Mouse (Mus musculus) gastrocnemius, adult 8-10 months (tissue): ENCODE results near the gene Sh3bp5. TPM values are rescaled to one million over a fixed set of nuclear protein-coding genes. Genes with fewer than 3 reads are reported as not detected.

ENCODE experiments used
- DNase-seq, 2 experiments: peaks; one replicate each; pipeline ENCODE4 v3.0.0; 2022; ENCODE audit warnings: low spot score in 2 of 2
- total RNA-seq, 4 experiments: library from RNA; stranded (reverse); gene quantifications; 2 replicates each; pipeline ENCODE4 v1.2.4; 2022

Sh3bp5 gene
- total RNA-seq, 4 experiments from 2014 or later, result 38.1 to 56.9 (median 50.0) TPM

GRCm38 (mm10) chr14:31433851-31434360 lies 2.0 kb downstream of the Sh3bp5 start:
- DNase-seq, result peak in 1 of 2 experiments; percentile 27

- no peak for DNase-seq
These were observed 2.8 kb downstream of the Sh3bp5 start for GRCm38 (mm10) chr14:31433126-31433525.

- DNase-seq, result no peak
These were observed 3.5 kb downstream of the Sh3bp5 start for GRCm38 (mm10) chr14:31432424-31432823.

- DNase-seq, result no peak
These were observed 4.0 kb downstream of the Sh3bp5 start for GRCm38 (mm10) chr14:31431789-31432330.

- DNase-seq, result no peak
These were observed 6.9 kb downstream of the Sh3bp5 start for GRCm38 (mm10) chr14:31429004-31429395.

GRCm38 (mm10) chr14:31428211-31429003 lies 7.5 kb downstream of the Sh3bp5 start:
- DNase-seq, result no peak

- peak in 1 of 2 experiments; percentile 37 for DNase-seq
These were observed 12.7 kb downstream of the Sh3bp5 start for GRCm38 (mm10) chr14:31422961-31423791.

GRCm38 (mm10) chr14:31422395-31422794 lies 13.5 kb downstream of the Sh3bp5 start:
- DNase-seq, result no peak

- no peak for DNase-seq
These were observed 14.2 kb downstream of the Sh3bp5 start for GRCm38 (mm10) chr14:31421509-31422295.

GRCm38 (mm10) chr14:31420985-31421384 lies 14.9 kb downstream of the Sh3bp5 start:
- DNase-seq, result no peak

GRCm38 (mm10) chr14:31420562-31420961 lies 15.3 kb downstream of the Sh3bp5 start:
- no peak for DNase-seq

- DNase-seq, result no peak
These were observed 15.7 kb downstream of the Sh3bp5 start for GRCm38 (mm10) chr14:31420135-31420534.

- DNase-seq, result no peak
These were observed 16.6 kb downstream of the Sh3bp5 start for GRCm38 (mm10) chr14:31419279-31419678.

- DNase-seq, result no peak
These were observed 18.9 kb downstream of the Sh3bp5 start for GRCm38 (mm10) chr14:31416835-31417549.

GRCm38 (mm10) chr14:31416411-31416810 lies 19.5 kb downstream of the Sh3bp5 start:
- DNase-seq, result no peak

- peak; percentile 30 to 65 for DNase-seq
These were observed 20.9 kb downstream of the Sh3bp5 start for GRCm38 (mm10) chr14:31414967-31415376.

GRCm38 (mm10) chr14:31414235-31414966 lies 21.5 kb downstream of the Sh3bp5 start:
- peak in 1 of 2 experiments; percentile 42 for DNase-seq

- DNase-seq, result no peak
These were observed 22.3 kb downstream of the Sh3bp5 start for GRCm38 (mm10) chr14:31413475-31414086.

- peak; percentile 66 to 68 for DNase-seq
These were observed 23.2 kb downstream of the Sh3bp5 start for GRCm38 (mm10) chr14:31412651-31413056.
